Mouse (Mus musculus) small intestine, adult 2 months (tissue): ENCODE results near the gene Cckar.

Experiments
- CTCF ChIP-seq: fragments of 200-500 bp; IDR thresholded peaks from 2 replicates; pipeline ENCODE4 v1.5.1; 2012; ENCODE audit warnings: low read depth, mild to moderate bottlenecking, control low read depth, inconsistent platforms, low read length, moderate library complexity, mixed read lengths; ENCODE audit not compliant: insufficient replicate concordance, insufficient read length; ENCODE audit errors: extremely low read depth
- POLR2A ChIP-seq: fragments of 200-500 bp; IDR thresholded peaks from 2 replicates; pipeline ENCODE4 v1.6.1; 2012; ENCODE audit warnings: low read depth, mild to moderate bottlenecking, control low read depth, inconsistent platforms, low read length, moderate library complexity

DNA sequence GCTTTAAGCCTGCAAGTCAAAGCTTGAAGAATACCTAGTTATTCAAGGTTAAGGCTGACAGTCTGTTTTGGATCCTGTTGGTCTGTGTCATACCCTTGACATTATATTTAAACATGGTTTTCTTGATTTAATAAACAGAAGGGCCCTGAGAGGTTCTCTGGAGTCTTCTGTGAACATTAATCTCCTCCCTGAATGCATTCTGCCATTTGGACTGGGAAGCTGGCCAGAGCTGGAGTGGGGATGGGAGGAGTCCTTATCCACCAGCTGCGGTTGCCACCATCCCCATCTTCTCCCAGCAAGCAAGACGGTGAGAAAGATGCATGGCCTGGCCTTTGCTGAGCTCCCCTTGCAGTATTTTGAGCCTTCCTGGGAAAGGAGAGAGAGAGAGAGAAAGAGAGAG lies 21.1 kb downstream of the Cckar start:
- TF ChIP-seq POLR2A, result no peak
- no peak for TF ChIP-seq CTCF
